Mouse (Mus musculus) left cerebral cortex, postnatal 4 days (tissue): ENCODE data around the gene F3. TPM values are rescaled to one million over a fixed set of nuclear protein-coding genes. Genes with fewer than 3 reads are reported as not detected.

Experiments
- DNase-seq: peaks from one replicate; pipeline ENCODE4 v3.0.0-alpha.2; 2022
- intact Hi-C: fragments of 180-260 bp; cut with DNase I; formaldehyde crosslinking; loops from one replicate; pipeline ENCODE4 v1.15.1; 2025
- total RNA-seq, 2 experiments: library from RNA; stranded (reverse); gene quantifications; 2 replicates each; pipeline ENCODE4 v1.2.3; 2021

F3 gene
- total RNA-seq, 2 experiments from 2014 or later: 15.2 to 16.6 TPM

DNA sequence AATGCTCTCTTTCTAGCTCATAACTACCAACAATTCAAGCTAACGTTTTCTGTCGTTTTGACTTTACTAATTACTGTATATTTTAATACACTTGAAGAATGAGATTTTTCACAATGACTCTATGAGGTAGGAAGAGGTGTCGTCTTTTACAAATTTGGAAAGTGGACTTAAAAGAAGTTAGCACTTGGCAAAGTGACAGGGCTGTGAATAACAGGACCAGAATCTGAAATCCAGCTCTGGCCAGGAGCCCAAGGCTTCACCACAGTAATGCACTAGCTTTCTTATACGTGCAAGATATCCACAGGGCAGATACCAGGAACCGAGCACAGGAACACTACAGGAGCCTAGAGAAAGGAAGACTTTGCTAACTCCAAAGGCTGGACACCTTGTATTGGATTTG is 17.2 kb upstream of the F3 start:
- intact Hi-C loops: no loop called here
- DNase-seq: peak; percentile 36

DNA sequence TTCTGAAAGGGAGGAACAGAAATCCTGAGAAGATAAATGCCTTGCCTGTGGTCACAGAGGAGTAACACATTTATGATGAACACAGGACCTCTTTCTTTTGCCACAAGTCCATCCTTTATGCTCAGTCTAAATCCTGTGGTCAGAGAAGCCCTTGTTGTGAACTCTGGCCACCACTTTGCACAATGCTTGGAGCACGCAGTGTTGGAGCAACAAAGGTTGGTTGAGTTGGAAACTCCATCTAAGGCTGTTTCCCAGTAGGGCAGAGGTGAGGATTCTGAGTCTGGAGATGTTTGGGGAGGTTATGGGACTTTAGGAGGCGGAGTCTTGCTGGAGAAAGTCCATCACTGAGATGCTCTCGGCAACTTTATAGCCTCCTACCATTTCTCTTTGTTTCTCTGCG is 16.2 kb upstream of the F3 start:
- no peak for DNase-seq
- intact Hi-C loops: no loop called here

DNA sequence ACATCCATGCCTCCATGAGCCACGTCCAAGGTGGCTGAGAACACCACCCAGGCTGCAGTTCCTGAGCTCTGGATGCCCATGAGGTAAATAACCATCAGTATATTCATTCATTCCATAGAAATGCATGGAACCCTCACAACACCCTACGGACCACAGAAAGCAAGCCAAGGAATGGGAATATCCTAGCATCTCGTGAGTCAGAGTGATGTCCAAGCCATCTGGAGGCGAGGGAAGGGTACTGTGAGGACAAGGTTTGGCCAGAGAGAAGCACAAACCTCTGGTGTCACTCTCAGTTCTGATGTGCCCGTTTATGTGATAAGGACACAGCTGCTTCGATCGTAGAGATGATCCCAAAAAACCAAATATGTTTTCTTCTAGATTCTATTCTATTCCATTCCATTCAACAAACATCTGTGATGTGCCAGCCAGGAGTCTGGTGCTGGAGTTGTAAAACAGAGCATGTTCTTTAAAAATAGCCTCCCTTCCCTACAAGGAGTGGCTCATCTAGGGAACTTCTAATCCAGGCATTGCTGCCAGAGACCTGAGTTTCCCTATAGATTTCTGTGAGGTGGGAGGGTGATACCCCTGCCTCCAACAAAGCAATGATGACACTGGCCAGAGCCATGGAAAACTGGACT is 12.3 kb upstream of the F3 start:
- DNase-seq: no peak

GRCm38 (mm10) chr3:121712222-121712621 is 11.1 kb upstream of the F3 start:
- intact Hi-C loops: no loop called here

More for the DNA sequence above, 12.3 kb upstream of the F3 start:
- intact Hi-C loops: no loop called here

GRCm38 (mm10) chr3:121713151-121713701 is 10.1 kb upstream of the F3 start:
- intact Hi-C loops: no loop called here
- DNase-seq: no peak

More at GRCm38 (mm10) chr3:121712222-121712621, 11.1 kb upstream of the F3 start:
- DNase-seq: no peak

DNA sequence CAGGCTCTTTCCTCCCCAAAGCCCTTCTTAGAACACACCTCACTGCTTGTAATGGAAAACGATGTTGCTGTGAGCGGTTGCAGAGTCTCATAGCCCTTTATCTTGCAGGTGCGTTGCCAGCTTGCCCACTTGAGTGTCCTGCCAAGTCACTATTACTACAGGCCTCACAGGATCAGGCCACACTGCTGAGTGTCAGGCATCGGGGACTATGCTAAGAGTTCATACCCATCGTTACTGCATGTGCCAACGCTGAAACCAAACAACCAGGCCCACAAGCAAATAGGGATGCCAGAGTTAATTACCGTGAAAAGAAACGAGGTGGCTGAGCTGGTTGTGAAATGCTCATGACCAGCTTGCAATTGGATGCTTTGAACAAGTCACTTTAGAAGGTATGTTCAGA is 9.5 kb upstream of the F3 start:
- intact Hi-C loops: no loop called here
- no peak for DNase-seq

- no peak for DNase-seq
- intact Hi-C loops: no loop called here
Measured at GRCm38 (mm10) chr3:121714461-121714860, 8.9 kb upstream of the F3 start.

DNA sequence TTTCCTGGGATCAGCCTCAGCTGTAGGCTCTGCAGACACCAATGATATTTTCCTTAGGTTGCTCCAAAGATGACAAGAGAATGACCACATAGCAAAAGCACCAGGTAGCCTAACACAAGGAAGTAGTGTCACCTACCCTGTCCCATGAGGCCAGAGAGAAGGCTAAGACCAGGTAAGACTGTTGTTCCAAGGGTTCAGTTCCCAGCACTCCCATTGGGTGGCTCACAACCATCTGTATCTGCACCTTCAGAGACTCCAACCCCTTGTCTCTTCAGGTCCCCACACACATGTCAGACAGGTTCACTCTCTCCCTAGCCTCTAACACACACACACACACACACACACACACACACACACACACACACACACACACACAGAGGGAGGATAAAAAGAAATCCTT is 8.0 kb upstream of the F3 start:
- intact Hi-C loops: no loop called here
- DNase-seq: no peak

GRCm38 (mm10) chr3:121715741-121716459 is 7.4 kb upstream of the F3 start:
- intact Hi-C loops: no loop called here
- no peak for DNase-seq

GRCm38 (mm10) chr3:121716480-121716879 is 6.9 kb upstream of the F3 start:
- no peak for DNase-seq
- intact Hi-C loops: no loop called here

DNA sequence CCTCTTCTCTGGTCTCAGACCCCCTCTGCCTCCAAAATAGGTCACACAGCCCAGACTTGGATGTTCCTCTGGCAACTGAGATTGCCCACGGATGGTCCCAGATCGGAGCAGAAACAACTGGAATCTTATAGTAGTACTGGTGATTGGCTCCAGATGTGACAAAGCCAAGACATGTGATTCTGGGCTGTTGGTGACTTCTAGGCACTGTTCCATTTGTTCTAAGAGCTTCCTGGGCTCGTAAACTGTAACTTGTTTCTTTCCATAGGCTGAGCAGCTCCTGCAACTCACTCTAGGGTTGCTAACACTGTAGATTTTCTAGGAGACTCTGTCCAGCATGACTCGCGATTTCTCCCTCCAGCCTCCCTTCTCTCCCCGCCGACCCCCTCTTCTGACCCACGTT is 4.7 kb upstream of the F3 start:
- no peak for DNase-seq
- intact Hi-C loops: no loop called here

- DNase-seq: no peak
- intact Hi-C loops: loop anchor here (5.0 kb wide), 1 partner anchor 82 kb away; no protein-coding TSS in a partner anchor
Measured at GRCm38 (mm10) chr3:121719701-121720100, 3.6 kb upstream of the F3 start.

DNA sequence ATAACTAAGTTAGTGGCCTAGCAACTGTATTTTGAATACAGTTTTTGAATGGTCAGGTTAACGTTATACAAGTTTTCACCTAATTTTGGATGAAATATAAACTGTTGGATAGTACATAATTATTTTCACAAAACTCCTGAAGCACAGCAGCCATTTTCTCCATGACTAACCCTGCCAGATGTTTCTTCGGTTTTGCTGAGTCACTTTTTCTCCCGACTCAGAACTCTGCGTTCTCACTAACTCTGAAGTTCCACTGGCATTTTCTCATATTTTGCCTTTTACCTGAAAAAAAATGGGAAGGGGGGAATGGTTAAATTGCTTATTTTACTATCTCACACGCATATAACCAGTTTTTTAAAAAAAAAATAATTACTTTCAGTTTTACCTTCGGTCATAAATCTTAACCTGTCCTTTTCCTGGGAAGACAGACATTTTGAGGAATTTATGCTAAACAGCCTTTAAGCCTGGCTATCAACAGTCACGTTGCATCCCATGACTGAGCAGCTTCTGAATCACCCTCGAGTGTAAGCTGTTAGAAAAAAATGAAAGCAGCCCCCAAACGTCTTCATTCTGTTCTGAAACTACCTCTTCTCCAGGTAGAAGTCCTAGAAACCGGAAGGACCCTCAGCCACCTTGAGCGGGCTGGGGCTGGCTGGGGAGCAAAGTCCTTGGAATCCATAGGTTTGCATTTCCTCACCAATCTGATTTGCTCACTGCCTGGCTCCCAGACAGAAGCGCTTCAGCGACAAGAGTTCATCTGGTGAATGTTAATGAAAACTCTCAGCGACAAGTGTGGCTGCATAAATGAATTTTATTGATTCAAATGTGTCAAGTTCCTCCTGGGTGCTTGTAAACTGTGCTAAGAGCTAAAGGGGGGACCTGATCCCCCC is 2.3 kb upstream of the F3 start:
- no peak for DNase-seq
- intact Hi-C loops: loop anchor here (5.0 kb wide), 1 partner anchor 84 kb away; no protein-coding TSS in a partner anchor

DNA sequence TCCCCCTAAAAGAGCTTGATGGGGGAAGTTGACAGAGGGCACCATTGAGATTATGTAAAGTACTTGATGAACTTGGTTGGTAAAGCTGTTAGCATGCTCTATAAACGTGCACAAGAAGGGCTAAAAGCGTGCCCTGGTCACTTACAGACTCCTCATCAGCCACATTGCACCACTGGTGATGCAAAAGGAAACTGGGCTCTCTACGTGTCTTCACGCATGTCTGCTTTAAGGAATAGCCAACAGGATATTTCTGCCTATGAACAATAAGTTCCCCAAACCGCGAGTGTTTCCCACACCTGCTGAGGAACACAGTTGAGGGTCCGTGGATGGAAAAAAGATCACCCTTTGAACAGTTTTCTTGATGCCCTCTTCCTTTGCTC is 1.7 kb upstream of the F3 start:
- DNase-seq: no peak
- intact Hi-C loops: loop anchor here (5.0 kb wide), 1 partner anchor 84 kb away; no protein-coding TSS in a partner anchor

- intact Hi-C loops: loop anchor here (5.0 kb wide), 1 partner anchor 87 kb away; no protein-coding TSS in a partner anchor
Measured at GRCm38 (mm10) chr3:121723968-121724524, 709 bp downstream of the F3 start.

DNA sequence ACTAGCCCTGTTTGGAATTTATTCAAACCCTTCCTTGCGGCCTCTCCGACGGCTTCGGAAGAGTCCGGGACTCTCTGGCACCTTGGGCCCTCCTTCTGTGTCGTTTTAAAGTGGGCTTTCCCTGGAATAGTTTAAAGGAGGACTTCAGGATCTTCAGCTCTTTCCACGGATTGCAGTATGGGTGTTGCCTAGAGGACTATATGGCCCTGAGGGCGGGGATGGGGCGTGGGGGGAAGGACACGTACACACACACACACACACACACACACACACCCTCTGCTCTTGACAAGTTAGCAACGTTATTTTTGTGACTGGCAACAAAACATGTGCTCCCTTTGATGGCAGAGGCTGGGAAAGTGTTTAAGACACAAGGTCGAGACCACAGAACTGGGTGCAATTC is 1.2 kb downstream of the F3 start:
- intact Hi-C loops: loop anchor here (5.0 kb wide), 1 partner anchor 87 kb away; no protein-coding TSS in a partner anchor
- no peak for DNase-seq

More at GRCm38 (mm10) chr3:121723968-121724524, 709 bp downstream of the F3 start:
- DNase-seq: no peak

DNA sequence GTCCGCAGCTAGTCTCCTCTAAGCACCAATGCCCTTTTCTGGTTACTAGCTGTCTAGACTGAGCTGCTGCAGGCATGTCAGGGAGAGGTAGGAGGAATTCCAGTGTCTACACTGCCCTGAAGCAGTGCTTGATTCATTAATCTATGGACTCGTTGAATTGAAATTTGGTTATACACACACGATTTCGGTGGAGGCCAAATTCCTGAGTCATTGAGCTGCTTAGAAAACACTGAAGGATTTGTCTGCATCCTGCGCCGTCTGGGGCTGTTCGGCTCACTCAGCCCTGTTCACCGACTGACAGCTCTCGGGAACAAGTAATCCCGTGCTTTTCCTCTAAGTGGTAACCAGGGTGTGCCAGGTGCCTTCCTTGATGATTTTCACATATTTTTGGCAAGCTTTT is 2.3 kb downstream of the F3 start:
- intact Hi-C loops: no loop called here
- no peak for DNase-seq

DNA sequence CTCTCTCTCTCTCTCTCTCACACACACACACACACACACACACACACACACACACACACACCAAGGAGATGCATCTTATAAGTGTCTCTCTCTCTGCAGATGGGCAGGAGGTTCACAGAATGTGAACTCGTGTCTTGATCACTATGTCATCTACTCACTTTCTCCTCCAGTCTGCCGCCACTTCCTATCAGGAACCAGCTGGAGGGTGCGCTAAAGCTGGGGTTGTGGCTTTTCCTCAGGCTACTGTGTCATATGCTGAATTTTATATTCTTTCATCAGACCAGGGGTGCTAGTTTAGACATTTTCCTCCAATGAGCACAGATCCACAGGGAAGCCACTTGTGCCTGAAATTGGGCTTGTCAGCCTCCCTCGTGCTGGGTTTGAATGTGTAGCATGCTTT is 6.3 kb downstream of the F3 start:
- intact Hi-C loops: no loop called here
- no peak for DNase-seq

- no peak for DNase-seq
- intact Hi-C loops: loop anchor here (5.0 kb wide), 2 partner anchors 183 to 428 kb away; no protein-coding TSS in a partner anchor
Measured at GRCm38 (mm10) chr3:121735542-121735941, 12.2 kb downstream of the F3 start.

- peak; percentile 87 for DNase-seq
- intact Hi-C loops: loop anchor here (5.0 kb wide), 2 partner anchors 184 to 429 kb away; no protein-coding TSS in a partner anchor
Measured at GRCm38 (mm10) chr3:121736025-121736744, 12.8 kb downstream of the F3 start.
